Mouse (Mus musculus) megakaryocyte, adult 5-6 weeks (primary cell): ENCODE measurements around the gene Ctbp2. TPM values are rescaled to one million over a fixed set of nuclear protein-coding genes. Genes with fewer than 3 reads are reported as not detected.

Source experiments
- ATAC-seq: 2 replicates; pipeline ENCODE4 v1.8.0; 2016; ENCODE audit warnings: mild to moderate bottlenecking, inconsistent platforms; ENCODE audit not compliant: poor library complexity, severe bottlenecking
- total RNA-seq, 2 experiments: library from RNA; stranded (forward) in 1 of 2; stranded (reverse) in 1 of 2; fragments of 153-499, 151-499 nt in 1 of 2; fragments of 221-1000, 200-1000 nt in 1 of 2; gene quantifications; 2 replicates each; pipeline versions ENCODE4 v1.2.3 to v1.2.4; 2015 to 2017

Ctbp2 gene
- total RNA-seq, 2 experiments from 2014 or later, result 49.3 to 57.6 TPM

DNA sequence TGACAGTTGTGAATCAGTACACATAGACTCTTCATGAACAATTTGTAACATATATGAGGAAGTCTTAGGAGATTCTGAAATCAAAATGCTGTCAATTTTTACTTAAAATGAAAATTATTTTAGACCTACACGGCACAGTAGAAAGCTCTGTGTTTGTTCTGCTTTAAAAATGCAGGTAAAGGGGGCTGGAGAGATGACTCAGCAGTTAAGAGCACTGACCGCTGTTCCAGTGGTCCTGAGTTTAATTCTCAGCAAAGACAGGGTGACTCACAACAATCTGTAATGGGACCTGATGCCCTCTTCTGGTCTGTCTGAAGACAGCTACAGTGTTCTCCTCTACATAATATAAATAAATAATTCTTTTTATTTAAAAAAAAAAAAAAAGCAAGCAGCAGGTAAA lies 158.4 kb downstream of the Ctbp2 start:
- no peak for ATAC-seq

DNA sequence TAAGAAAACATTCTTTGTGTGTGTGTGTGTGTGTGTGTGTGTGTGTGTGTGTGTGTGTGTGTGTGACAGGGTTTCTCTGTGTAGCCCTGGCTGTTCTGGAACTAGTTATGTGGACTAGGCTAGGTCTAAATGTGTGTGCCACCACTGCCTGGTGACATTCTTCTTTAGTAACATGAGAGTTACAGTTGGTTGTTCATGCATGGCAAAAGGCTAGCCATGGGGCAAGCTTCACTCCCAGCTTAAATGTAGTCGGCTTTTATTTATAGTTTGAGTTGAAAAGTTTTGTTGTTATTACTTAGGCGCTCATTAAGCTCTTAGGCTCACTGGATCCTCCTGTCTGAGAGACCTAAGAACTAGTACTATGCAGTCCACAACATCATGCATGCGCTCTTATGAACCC lies 159.8 kb downstream of the Ctbp2 start:
- no peak for ATAC-seq

DNA sequence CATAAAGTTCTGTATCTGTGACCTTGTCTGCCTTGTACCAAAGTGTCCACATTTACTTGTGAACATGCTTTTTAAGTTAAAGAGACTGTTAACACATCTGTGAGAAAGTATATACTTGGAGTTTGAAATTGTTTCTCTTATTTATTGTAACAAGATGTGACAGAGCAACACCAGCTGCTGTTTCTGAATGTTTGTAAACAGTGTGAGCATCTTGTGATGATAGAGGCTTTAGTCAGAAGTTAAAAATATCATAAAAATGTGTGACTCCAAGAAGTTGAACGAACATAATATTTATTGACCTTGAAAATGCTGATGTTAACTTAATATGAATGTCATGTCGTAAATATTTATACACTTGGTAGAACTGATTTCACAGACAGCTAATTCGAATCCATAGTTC lies 173.5 kb downstream of the Ctbp2 start:
- no peak for ATAC-seq

DNA sequence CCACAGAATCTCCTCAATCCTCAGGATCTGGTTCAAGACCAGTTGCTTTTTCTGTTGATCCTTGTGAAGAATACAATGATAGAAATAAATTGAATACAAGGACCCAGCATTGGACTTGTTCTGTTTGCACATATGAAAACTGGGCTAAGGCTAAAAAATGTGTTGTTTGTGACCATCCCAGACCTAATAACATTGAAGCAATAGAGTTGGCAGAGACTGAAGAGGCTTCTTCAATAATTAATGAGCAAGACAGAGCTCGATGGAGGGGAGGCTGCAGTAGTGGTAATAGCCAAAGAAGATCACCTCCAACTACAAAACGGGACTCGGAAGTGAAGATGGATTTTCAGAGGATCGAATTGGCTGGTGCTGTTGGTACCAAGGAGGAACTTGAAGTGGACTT lies 174.2 kb downstream of the Ctbp2 start:
- ATAC-seq, result no peak

DNA sequence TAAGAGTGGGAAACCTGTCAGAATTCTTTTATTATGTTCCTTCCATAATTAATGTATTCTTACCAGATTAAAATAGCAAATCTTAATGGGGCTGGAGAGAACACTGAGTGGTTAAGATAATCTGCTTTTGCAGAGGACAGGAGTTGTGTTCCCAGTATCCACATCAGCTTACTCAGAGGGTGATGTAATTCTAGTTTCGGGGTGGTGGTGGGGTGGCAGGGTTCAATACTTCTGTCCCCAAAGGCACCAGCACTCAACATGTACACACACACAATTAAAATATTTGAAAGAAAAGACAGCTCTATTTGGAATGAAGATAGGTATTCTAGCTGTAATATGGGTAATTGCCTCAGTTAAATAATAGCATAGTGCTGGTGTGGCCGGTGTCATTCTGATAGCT lies 183.6 kb downstream of the Ctbp2 start:
- ATAC-seq, result no peak

DNA sequence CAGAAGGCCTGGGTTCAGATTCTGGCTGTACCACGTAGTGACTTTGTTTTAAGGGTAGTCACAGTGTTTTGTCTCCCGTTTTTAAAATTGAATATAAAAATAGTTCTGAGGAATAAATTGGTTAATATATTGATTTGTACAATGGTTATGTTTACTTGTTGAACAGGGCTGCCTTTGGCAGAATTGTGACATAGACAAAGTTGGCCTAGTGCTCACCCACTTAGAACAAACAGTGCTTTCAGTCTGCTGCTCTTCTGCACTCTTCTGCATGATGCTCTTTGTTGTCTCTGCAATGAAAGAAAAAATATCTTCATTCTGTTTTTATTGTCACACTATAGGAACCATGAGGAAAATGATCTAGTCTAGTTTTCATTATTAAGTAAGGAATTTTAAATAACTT lies 185.0 kb downstream of the Ctbp2 start:
- no peak for ATAC-seq

Other genes with a start within 250 kb of the Ctbp2 start
- 21.8 and 22.6 TPM in 2 replicates for gene Zranb1, start 193.2 kb downstream of the Ctbp2 start, total RNA-seq (2015)
- 42.3 and 47.6 TPM in 2 replicates for gene Zranb1, start 193.2 kb downstream of the Ctbp2 start, total RNA-seq (2017)
- gene Fgfr2, start 1.0 kb downstream of the Ctbp2 start, total RNA-seq (2015), result 0.41 and 0.51 TPM in 2 replicates
- 0.26 and 0.41 TPM in 2 replicates for gene Fgfr2, start 1.0 kb downstream of the Ctbp2 start, total RNA-seq (2017)